Mouse (Mus musculus) CH12.LX (cell line): ENCODE measurements around the gene Ube2v1. TPM values are rescaled to one million over a fixed set of nuclear protein-coding genes. Genes with fewer than 3 reads are reported as not detected.

Experiments used
- DNase-seq: peaks from one replicate; pipeline ENCODE4 v3.0.0-alpha.2; 2013; ENCODE audit errors: extremely low read depth
- H3K27ac ChIP-seq: 2 replicates; pipeline ENCODE4 v1.5.1; 2012; ENCODE audit warnings: low read depth, mild to moderate bottlenecking, control low read depth, moderate library complexity; ENCODE audit not compliant: insufficient read depth
- H3K27me3 ChIP-seq: replicated peaks from 2 replicates; pipeline ENCODE3; 2012; ENCODE audit warnings: inconsistent platforms
- H3K36me3 ChIP-seq, 2 experiments: replicated peaks in 1 of 2; 2 replicates each; pipeline versions ENCODE3 to v1.6.1; 2012; ENCODE audit warnings: inconsistent platforms in 1 of 2, low read length in 1 of 2, mild to moderate bottlenecking in 1 of 2, mixed read lengths in 1 of 2, moderate library complexity in 1 of 2; ENCODE audit not compliant: control insufficient read depth in 1 of 2, insufficient read depth in 1 of 2
- H3K4me1 ChIP-seq, 2 experiments: 2 replicates each; pipeline ENCODE4 v1.6.1; 2012; ENCODE audit warnings: inconsistent platforms in 1 of 2, moderate library complexity in 1 of 2; ENCODE audit not compliant: insufficient read depth in 2 of 2, control insufficient read depth in 1 of 2
- H3K4me2 ChIP-seq: 2 replicates; pipeline ENCODE4 v1.6.1; 2012; ENCODE audit warnings: low read depth, mild to moderate bottlenecking, control low read depth; ENCODE audit not compliant: poor library complexity, insufficient read depth, severe bottlenecking
- H3K4me3 ChIP-seq, 3 experiments: fragments of 150-350 bp in 1 of 3; sonication (generic) in 1 of 3; replicated peaks in 1 of 3; 2 replicates each; pipeline versions ENCODE3 to v1.5.1; 2011 to 2012; ENCODE audit warnings: low read depth in 2 of 3, low read length in 2 of 3, mild to moderate bottlenecking in 2 of 3, moderate library complexity in 2 of 3, control low read depth in 1 of 3, improper control_type of control experiment in 1 of 3, inconsistent platforms in 1 of 3, mixed read lengths in 1 of 3; ENCODE audit not compliant: poor library complexity in 1 of 3
- H3K79me2 ChIP-seq: replicated peaks from 2 replicates; pipeline ENCODE4 v1.6.1; 2012; ENCODE audit warnings: mild to moderate bottlenecking, moderate library complexity; ENCODE audit not compliant: control insufficient read depth, poor library complexity, insufficient read depth, severe bottlenecking; ENCODE audit errors: extremely low read depth
- H3K9ac ChIP-seq: 2 replicates; pipeline ENCODE4 v1.6.1; 2012; ENCODE audit warnings: low read depth, mild to moderate bottlenecking, control low read depth, moderate library complexity; ENCODE audit not compliant: insufficient read depth
- H3K9me3 ChIP-seq: replicated peaks from 2 replicates; pipeline ENCODE3; 2012; ENCODE audit warnings: low read length, inconsistent platforms, mixed read lengths
- BHLHE40 ChIP-seq: IDR thresholded peaks from 2 replicates; pipeline ENCODE4 v1.6.1; 2011; ENCODE audit warnings: mild to moderate bottlenecking, low read depth, low read length, improper control_type of control experiment
- CHD2 ChIP-seq: IDR thresholded peaks from 2 replicates; pipeline ENCODE4 v1.6.1; 2011; ENCODE audit warnings: low read length, improper control_type of control experiment
- CTCF ChIP-seq, 2 experiments: IDR thresholded peaks in 1 of 2; conservative IDR thresholded peaks in 1 of 2; 2 replicates each; pipeline ENCODE4 v1.5.1; 2011 to 2012; ENCODE audit warnings: low read depth in 2 of 2, low read length in 2 of 2, improper control_type of control experiment in 1 of 2, inconsistent platforms in 1 of 2, mild to moderate bottlenecking in 1 of 2, moderate library complexity in 1 of 2
- ELF1 ChIP-seq: IDR thresholded peaks from 2 replicates; pipeline ENCODE4 v1.6.1; 2014; ENCODE audit warnings: low read depth, mild to moderate bottlenecking, inconsistent platforms, low read length, improper control_type of control experiment
- ETS1 ChIP-seq: conservative IDR thresholded peaks from 2 replicates; pipeline ENCODE4 v1.6.1; 2012; ENCODE audit warnings: low read depth, mild to moderate bottlenecking, inconsistent platforms, low read length, improper control_type of control experiment, moderate library complexity
- IRF4 ChIP-seq: IDR thresholded peaks from 2 replicates; pipeline ENCODE4 v1.6.1; 2014; ENCODE audit warnings: low read depth, mild to moderate bottlenecking, inconsistent platforms, low read length, improper control_type of control experiment
- MAX ChIP-seq: IDR thresholded peaks from 2 replicates; pipeline ENCODE4 v1.6.1; 2011; ENCODE audit warnings: low read length, improper control_type of control experiment
- MXI1 ChIP-seq: IDR thresholded peaks from 2 replicates; pipeline ENCODE4 v1.6.1; 2011; ENCODE audit warnings: mild to moderate bottlenecking, low read depth, low read length, improper control_type of control experiment
- PAX5 ChIP-seq: IDR thresholded peaks from 2 replicates; pipeline ENCODE4 v1.6.1; 2012; ENCODE audit warnings: low read length, inconsistent platforms, mixed read lengths
- POLR2A ChIP-seq: IDR thresholded peaks from 2 replicates; pipeline ENCODE4 v1.6.1; 2011; ENCODE audit warnings: low read depth, mild to moderate bottlenecking, improper control_type of control experiment, low read length
- TBP ChIP-seq: conservative IDR thresholded peaks from 2 replicates; pipeline ENCODE4 v1.6.1; 2011; ENCODE audit warnings: low read depth, low read length, improper control_type of control experiment
- TCF12 ChIP-seq: IDR thresholded peaks from 2 replicates; pipeline ENCODE4 v1.6.1; 2014; ENCODE audit warnings: low read depth, mild to moderate bottlenecking, inconsistent platforms, low read length, improper control_type of control experiment
- dilution Hi-C: fragments of 300-500 bp; cut with MboI; formaldehyde crosslinking; loops from 2 replicates; pipeline ENCODE4 v1.14.3; 2020; ENCODE audit warnings: low sequenced_read_pairs; ENCODE audit not compliant: extremely low pct_unique_long_range_greater_than_20kb, extremely low pct_ligation_motif_present
- in situ Hi-C: fragments of 300-500 bp; cut with MboI; formaldehyde crosslinking; loops from 3 replicates; pipeline ENCODE4 v1.14.3; 2019; ENCODE audit warnings: low sequenced_read_pairs, low pct_ligation_motif_present, low pct_unique_long_range_greater_than_20kb, mixed read lengths
- polyA plus RNA-seq: library from polyadenylated mRNA; unstranded; fragments of >175 nt; gene quantifications from 2 replicates; pipeline ENCODE4 v1.2.1, GENCODE M21; 2012; ENCODE audit warnings: low read depth; ENCODE audit not compliant: insufficient read length
- total RNA-seq, 2 experiments: library from RNA; depleted of rRNA; stranded (reverse); fragments of 300-350 nt in 1 of 2; fragments of >200 nt in 1 of 2; gene quantifications; 2 replicates each; pipeline ENCODE4 v1.2.3; 2012 to 2014

Gene Ube2v1
- total and polyA plus RNA-seq, 3 experiments: 92.8 to 184 (median 126) TPM

- H3K4me1 ChIP-seq: peaks cover 31 to 54% of the 10 kb centered on the region in 2 experiments
- TF ChIP-seq CTCF (conservative IDR thresholded peaks at IDR 0.05 in 1 of 2, IDR thresholded peaks at IDR 0.05 in 1 of 2; ENCODE audit: low read depth in 2 of 2, low read length in 2 of 2) (no peak), BHLHE40 (peak; percentile 38; the same call in 1 of the 2 replicates), PAX5 (no peak), MAX (no peak), MXI1 (no peak), CHD2 (0 out of 2 replicates have a peak, but pooled peaks have one; percentile 23), IRF4 (no peak), TCF12 (no peak)
Observed at GRCm38 (mm10) chr2:167659847-167660610, 28.1 kb upstream of the Ube2v1 start.

DNA sequence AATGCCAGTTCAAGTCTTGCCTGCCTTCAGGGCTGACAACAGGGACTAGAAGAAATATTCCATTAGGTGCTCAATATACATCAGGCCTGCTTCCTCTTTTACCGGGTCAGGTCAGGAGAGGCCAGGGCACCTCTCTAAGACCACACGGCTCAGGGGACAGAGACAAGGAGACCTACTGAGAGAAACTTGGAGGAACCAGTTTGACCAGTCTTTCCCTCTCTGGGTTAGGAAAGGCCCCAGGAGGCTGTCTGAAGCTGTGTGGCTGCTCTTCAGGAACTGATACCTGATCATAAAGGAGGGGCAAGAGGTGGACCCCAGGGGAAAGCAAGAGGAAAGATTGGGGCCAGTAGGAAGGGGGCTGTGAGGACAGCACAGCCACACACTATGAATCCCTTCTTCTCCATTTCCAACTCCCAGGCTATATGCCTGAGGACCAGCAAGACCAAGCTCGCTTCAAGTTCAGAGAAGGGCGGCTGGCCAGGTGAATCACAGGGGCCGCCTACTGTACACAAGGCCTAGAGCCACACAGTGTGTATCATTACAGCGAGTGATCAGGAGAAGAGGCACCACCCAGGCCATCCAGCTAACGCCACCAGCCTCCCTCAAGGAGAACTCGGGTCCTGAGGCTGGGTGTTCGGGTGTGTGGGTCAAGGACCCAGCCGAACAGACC is 27.4 kb upstream of the Ube2v1 start:
- peaks cover 14% of the 10 kb centered on the region for H3K27me3 ChIP-seq
- peak overlapping the region in 2 of 3 experiments; percentile 84 to 98 for H3K4me3 ChIP-seq
- TF ChIP-seq TBP: no peak
- no peak for TF ChIP-seq POLR2A
- no peak for TF ChIP-seq CHD2
- no peak for TF ChIP-seq ETS1
- no peak for TF ChIP-seq BHLHE40
- TF ChIP-seq ELF1: no peak
- TF ChIP-seq, all 38 proteins: peak for 0
- in situ Hi-C loops (no loop called here), dilution Hi-C loops (no loop called here)
- H3K9ac ChIP-seq: peak overlapping the region; percentile 99; the same call in 1 of the 2 replicates
- peaks cover 52% of the 10 kb centered on the region for H3K79me2 ChIP-seq
- H3K9me3 ChIP-seq: no peaks in the 10 kb centered on the region
- peaks cover 7 to 23% of the 10 kb centered on the region in 2 experiments for H3K36me3 ChIP-seq
- peak overlapping the region; percentile 98 for H3K4me2 ChIP-seq
- no peak for DNase-seq
- peak overlapping the region; percentile 30; the same call in 1 of the 2 replicates for H3K27ac ChIP-seq
- H3K4me1 ChIP-seq: peaks cover 31 to 54% of the 10 kb centered on the region in 2 experiments

More at GRCm38 (mm10) chr2:167659847-167660610, 28.1 kb upstream of the Ube2v1 start:
- H3K9me3 ChIP-seq: peaks cover 3% of the 10 kb centered on the region
- H3K27me3 ChIP-seq: peaks cover 18% of the 10 kb centered on the region
- no peak overlapping the region for H3K27ac ChIP-seq
- peak overlapping the region; percentile 99 for H3K9ac ChIP-seq
- H3K79me2 ChIP-seq: peaks cover 48% of the 10 kb centered on the region
- in situ Hi-C loops: no loop called here
- dilution Hi-C loops: no loop called here
- DNase-seq: no peak
- peaks cover under 1 to 16% of the 10 kb centered on the region in 2 experiments for H3K36me3 ChIP-seq
- peak overlapping the region; percentile 83 to 98 (median 84) for H3K4me3 ChIP-seq
- peak overlapping the region; percentile 98 for H3K4me2 ChIP-seq
